Mouse (Mus musculus) kidney, postnatal 14 days (tissue): ENCODE data around the gene Zfyve26.
"Not testable (repeated sequence)": the region's sequence is repeated elsewhere in the genome, so short reads cannot be mapped to it uniquely, and the experiment has no call there.

Source experiments
- DNase-seq: peaks from one replicate; pipeline ENCODE4 v3.0.0; 2022; ENCODE audit warnings: mixed read lengths

Zfyve26 gene

GRCm38 (mm10) chr12:79254975-79255374, 41.1 kb downstream of the Zfyve26 start:
- no peak for DNase-seq

- peak; percentile 56 for DNase-seq
Measured at GRCm38 (mm10) chr12:79253294-79254053, 42.6 kb downstream of the Zfyve26 start.

DNA sequence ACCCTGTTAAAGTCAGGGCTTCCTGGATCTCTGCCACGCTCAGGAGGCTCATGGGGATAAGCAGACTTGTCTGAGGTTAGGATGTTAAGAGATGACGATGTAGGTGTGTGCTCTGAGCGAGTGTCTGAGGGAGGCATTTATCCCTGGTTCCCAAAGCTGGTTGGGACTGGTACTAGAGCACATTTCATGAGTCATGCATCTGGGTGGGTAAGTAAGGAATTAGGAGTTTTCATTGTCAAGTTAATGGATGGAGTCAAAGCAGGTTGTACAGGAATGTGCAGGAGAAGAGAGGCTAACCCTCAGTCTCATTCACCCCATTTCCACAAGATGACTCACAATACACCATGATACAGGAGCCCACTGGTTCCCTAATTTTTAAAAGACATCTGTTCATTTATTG, 48.0 kb downstream of the Zfyve26 start:
- no peak for DNase-seq

GRCm38 (mm10) chr12:79242921-79243320, 53.2 kb downstream of the Zfyve26 start:
- DNase-seq: no peak

DNA sequence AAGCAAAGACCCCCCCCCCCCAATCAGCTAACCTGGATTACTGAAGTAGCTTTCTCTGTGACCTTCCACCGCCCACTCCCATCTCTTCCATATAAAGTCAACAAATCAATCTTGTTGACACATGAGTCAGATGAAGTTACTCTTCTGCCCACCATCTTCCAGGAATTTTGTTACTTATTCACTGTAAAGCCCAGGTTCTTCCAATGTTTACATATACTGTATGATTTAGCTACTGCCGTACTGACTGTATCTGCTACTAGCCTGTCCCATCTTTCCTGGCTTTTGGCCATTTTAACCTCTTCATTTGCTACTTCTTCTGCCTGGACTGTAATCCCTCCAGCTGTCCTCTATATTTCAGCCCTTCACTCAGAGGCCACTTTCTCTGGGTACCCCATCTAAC, 54.1 kb downstream of the Zfyve26 start:
- DNase-seq: no peak

DNA sequence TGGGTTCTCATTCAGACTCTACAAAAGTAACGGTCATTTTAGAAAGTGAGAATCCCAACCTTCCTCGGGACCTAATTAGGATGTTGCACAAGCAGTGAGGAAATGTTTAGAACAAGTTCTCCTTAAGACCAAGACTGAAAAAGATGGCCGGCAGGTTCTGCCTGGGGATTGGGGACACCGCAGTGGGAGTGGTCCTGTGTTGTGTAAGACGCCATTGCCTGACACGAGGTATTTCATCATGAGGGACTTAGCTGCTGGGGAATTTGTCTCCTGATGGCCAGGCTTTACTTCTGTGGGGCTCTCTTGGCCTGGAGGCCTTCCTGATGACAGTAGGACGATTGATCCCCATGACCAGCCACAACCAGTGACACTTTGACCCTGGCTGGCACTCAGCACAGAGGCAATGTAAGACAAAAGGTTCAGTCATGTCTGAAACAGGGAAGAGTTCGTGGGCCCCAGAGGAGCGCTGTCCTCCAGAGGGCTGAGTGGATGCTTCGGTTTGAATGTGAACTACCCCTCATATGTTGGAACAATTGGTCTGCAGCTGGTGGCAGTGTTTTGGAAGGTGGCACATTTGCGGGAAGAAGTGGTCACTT, 60.5 kb downstream of the Zfyve26 start:
- DNase-seq: no peak

GRCm38 (mm10) chr12:79217511-79217910, 78.6 kb downstream of the Zfyve26 start:
- DNase-seq: peak; percentile 27

DNA sequence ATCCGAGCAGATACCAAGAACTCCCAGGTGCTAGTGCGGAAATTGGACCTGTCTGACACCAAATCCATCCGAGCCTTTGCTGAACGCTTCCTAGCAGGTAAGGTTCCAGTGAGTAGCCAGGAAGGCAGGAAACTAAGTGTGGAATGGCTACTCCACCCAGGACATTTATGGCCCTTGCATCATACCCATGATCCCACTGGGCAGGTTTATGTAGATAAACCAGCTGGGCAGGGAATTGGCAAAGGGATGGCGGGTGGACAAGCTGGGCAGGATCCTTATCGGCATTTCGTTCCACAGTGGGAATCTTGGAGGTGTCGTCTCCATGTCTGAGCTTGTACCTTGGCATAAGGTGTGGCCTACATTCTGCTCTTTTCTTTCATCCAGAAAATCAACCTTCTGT, 84.7 kb downstream of the Zfyve26 start:
- DNase-seq: no peak

DNA sequence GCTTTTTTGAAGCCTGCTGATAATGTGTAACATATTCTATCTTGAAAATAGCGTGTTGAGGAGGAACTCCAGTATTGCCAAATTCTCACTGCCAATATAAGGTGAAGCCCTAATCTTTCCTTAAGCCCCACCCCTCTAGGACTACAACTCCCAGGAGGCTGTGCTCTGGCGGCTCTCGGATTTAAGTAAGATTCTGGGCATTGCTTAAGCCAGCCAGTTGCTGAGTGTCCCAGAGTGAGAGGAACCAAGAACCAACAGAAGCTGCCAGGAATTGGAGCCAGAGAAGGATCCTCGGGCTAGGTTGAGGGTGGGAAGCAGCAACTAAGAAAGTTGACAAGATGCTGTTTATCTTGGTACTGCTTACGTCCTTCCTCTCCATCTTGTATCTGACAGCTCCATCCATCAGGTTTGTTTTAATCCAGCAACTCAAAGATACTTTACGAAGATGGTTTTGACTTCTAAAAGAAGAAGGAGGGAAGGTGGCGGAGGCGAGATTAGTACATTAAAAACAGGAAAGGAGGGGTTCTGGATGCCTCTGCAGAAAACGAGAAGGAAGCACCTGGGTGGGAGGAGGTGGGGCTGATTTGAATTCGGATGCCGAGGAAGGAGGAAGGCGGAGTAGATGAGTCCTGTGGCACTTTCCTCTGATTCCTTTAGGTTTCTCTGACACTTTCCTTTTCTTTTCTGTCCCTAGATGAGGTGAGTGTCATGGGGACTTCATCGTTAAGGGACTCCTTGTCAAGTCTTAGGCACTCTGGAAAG, 87.2 kb downstream of the Zfyve26 start, which contains the start of gene Rdh12:
Gene Rdh12 (plus strand): TSS at position 212 of the 762 bp plus-strand sequence.
- DNase-seq: peak; percentile 48

DNA sequence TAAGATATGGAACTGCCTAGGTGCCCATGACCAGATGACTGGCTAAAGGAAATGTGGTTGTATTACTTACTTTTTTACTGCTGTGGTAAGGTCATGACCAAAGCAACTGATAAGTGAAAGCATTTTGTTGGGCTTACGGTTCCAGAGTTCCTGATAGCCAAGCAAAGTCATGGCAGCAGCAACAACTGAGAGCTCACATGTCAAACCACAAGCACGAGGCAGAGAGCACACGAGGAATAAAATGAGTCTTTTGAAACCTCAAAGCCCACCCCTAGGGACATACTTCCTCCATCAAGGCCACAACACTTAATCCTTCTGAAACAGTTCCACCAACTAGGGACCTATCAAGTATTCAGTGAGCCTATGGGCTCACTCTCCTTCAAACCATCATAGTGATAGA, 94.2 kb downstream of the Zfyve26 start:
- no peak for DNase-seq

- DNase-seq: no peak
Measured at GRCm38 (mm10) chr12:79197105-79197504, 99.0 kb downstream of the Zfyve26 start.

GRCm38 (mm10) chr12:79193441-79193840, 102.7 kb downstream of the Zfyve26 start:
- DNase-seq: peak; percentile 84

DNA sequence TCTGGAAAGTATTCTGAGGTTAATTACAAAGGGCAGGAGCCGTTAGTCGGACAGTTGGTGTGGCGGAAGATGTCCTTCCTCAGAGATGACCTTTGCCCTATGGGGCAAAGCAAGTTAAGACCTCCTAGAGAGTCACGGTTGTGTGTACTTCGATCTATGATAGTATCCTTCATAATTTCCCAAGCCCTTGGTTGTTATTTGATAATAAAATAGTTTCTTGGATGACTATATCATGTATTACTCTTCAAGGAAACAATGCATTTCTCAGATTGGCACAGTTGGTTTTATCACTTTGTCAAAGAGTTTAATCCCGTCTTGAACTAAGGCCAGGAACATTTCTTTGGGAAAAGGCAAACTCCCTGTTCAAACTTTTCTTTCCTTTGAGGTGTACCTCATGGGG, 103.9 kb downstream of the Zfyve26 start, which contains the start of gene Rdh11:
Gene Rdh11 (minus strand): TSS at position 101 of the 400 bp plus-strand sequence.
- no peak for DNase-seq

DNA sequence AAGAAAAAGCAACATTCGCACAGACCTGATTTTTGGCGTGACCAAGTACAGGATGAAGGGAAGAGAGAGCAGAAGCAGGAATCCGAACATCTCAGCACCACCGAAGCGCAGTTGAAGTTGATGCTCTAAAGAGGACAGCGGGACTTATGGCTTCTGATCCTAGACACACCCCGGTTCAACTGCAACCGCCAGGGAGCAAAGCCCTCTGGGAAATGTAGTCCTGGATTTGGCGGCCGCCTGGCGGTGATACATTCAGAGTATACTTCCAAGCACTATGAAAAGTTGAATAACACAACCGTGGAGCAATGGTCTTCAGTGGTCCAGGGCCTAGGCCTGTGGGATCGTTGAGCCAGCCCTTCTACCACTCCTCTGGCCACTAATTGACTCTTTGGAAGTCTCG, 104.4 kb downstream of the Zfyve26 start:
- peak; percentile 82 for DNase-seq

DNA sequence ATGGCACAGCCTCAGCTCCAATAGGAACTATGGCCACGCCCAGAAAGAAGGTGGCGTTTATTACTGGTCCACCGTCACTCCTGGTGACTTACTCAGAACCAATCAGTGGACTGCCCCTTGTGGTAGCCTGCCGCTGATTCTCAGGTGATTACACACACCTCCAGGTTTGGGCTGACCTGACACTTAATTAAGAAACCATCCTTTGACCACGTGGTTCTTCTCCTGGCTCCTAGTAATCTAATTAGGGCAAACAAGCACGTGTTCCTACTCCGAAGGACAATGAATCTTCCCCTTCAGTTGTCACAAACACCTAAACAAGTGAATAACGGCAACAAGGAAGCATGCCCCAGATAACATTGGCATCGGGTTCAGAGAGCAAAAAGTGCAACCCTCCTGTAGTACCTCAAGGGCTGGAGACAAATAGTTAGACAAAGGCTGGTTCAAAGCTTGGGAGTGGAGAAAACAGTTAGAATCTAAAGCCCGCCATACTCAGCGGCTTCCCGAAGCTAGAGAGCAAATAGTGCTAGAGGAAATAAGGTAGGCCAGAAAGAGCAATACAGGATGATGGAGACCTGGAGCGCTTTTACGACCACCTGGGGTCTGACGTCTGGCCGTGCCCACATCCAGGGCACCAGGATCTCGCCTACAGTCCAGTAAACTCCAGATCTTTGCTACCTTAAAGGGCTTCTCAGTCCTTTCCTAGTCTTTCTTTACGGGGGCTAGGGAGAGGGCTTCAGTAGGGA, 105.0 kb downstream of the Zfyve26 start:
- DNase-seq: peak; percentile 69

DNA sequence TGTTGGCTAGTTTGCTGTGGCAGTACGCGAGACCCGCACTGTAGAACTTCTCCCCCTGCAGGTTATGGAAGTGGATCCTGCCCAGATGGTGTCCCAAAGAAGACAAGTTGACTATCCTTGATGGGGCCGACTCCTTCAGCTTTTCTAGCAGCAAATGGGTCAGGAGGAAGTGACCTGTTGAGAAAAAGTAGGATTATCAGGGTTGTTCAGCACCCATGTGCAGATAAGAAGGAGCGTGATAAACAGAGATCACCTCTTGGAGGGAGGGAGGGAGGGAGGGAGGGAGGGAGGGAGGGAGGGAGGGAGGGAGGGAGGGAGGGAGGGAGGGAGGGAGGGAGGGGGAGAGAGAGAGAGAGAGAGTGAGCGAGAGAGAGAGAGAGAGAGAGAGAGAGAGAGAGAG, 110.9 kb downstream of the Zfyve26 start:
- not testable (repeated sequence) for DNase-seq
